Mouse (Mus musculus): ENCODE measurements around the gene Fbn1. TPM values are rescaled to one million over a fixed set of nuclear protein-coding genes. Genes with fewer than 3 reads are reported as not detected.
"Not testable (repeated sequence)": the region's sequence is repeated elsewhere in the genome, so short reads cannot be mapped to it uniquely, and the experiment has no call there.

Gene Fbn1
- total RNA-seq, 2 experiments from 2014 or later, result 0.18 to 0.37 TPM

DNA sequence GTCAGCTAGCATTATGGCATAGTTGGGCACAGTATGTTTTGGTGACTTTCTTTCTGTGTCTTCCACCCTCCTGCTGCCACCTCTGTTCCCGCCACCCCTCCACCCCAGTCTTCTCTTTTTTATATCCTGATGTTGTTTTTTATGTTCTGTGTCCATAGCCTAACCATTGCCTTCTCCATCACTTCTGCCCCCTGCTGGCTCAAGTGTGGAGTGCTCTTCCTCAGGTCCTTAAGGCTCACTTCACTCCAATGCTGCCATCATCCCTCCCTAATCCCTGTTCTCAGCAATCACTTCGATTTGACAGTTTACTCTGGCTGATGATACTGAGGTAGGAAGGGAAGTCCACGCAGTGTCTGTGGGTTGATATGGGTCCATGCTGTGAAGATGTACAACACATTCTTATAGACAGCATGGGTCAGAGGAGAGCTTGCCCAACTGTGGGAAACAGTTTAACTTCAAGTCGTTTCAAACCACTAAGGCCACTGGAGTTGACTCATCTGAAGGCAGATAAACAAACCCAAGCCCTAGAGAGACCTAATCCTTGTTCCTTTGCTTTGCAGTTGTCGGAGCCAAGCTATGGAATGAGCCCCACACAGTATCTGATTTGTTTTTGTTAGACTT is 203.9 kb downstream of the Fbn1 start:
- peak; percentile 56; the same call in 1 of the 2 replicates for ATAC-seq (ENCODE audit: poor library complexity, severe bottlenecking)

DNA sequence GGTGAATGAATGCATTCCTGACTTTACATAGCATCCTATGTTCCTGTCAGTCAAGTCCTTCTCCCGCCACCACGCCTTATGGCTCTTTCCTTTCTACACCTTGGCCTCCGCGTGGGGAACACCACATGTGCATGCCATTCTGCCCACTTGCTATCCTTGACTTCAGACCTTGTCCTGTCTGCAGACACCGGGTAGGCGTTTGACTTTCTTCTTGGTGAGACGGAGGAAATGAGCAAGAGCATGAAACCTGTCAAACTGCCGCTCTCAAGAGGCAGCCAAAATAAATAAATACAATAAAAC is 205.2 kb downstream of the Fbn1 start:
- no peak for ATAC-seq (ENCODE audit: poor library complexity, severe bottlenecking)

DNA sequence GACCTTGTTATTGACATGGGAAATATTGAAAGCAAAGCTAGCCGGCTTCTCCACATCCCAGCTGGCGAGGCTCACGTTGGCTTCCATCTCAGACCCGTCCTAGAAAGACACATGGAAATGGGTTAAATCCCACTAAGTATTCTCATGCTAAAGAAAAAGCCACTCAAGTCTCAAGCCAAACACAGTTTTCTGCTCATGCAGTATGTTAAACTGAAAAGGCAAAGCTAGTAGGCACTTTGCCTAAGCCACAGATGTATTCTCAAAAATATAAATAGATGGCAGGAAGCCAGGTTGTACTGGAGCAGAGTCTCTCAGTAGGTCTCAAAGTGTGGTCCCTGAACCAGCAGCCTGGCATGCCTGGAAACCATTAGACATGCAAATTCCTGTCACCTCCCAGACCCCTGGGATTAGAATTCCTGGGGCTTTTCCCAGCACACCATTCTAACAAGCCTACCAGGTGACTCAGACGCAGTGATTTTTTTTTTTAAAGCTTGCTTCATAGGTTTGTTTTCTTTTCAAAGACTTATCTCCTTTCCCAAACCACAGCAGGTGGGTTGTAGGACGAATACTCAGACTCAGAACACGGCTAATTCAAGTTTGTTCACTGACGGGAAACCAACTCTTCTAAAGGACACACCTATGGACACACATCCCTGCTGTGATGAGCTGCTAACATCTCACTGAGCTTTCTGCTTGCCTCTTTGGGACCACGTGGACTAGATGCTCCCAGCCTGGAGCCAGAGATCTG is 205.7 kb downstream of the Fbn1 start:
- ATAC-seq (ENCODE audit: poor library complexity, severe bottlenecking), result no peak

- ATAC-seq (ENCODE audit: poor library complexity, severe bottlenecking), result no peak
These were observed 209.0 kb downstream of the Fbn1 start for GRCm38 (mm10) chr2:125298841-125299240.

DNA sequence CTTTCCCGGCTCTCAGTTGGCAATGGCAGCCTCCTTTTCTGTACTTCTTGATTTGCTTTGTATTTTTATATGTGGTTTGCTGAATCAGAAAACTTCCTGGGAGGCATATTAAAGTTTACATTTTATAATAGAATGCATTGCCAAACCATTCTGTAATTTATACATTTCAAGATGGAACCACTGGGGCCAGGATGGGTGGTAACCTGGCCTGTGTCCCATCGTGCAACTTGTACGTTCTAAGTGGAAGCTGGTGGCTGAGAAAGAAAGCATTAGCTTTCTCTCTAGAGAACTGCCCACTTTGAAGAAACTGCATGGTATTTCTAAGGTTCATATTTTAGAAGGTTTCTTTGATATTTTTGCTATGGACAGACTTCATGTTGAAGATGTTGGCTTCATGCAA is 212.3 kb downstream of the Fbn1 start:
- no peak for ATAC-seq (ENCODE audit: poor library complexity, severe bottlenecking)

DNA sequence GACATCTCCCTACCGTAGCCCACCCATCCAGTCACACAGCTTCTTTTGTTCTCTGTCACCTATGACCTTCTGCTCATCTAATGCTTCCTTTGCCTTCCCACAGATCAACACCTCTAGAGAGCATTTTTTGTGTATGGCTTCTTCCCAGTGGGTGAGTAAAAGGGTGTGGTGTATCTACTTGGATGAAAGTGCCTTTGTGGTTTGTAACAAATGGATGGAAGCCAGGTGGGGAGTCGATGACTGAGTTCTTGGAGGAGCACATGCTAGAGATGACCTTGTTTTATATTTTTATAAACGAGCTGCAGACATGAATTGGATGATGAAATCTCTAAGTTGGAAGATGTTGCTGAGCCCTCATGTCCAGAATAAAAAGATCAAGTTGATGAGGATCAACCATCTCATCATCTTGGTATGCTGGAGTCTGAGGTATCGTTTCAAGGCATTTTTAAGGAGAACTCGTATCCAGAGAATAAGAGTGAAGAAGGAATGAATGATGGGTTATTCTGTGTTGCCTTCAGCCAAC is 213.8 kb downstream of the Fbn1 start:
- no peak for ATAC-seq (ENCODE audit: poor library complexity, severe bottlenecking)

GRCm38 (mm10) chr2:125292616-125293015 is 215.2 kb downstream of the Fbn1 start:
- ATAC-seq (ENCODE audit: poor library complexity, severe bottlenecking), result no peak

DNA sequence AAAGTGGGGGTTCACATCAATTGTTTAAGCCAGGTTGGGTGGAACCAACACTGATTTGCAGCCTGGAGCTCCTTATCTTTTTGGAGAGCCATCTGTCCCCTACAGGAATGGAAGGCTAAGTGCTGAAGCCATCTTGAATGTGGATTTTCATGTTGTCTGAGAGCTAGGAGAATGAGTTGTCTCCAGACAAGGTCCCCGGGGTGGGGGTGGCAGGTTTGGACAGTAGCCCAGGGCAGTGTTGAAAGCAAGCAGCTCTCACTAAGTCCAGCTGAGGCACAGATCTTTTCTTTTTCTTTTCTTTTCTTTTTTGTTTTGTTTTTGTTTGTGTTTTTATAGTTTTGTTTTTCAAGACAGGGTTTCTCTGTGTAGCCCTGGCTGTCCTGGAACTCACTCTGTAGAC is 216.7 kb downstream of the Fbn1 start:
- no peak for ATAC-seq (ENCODE audit: poor library complexity, severe bottlenecking)

DNA sequence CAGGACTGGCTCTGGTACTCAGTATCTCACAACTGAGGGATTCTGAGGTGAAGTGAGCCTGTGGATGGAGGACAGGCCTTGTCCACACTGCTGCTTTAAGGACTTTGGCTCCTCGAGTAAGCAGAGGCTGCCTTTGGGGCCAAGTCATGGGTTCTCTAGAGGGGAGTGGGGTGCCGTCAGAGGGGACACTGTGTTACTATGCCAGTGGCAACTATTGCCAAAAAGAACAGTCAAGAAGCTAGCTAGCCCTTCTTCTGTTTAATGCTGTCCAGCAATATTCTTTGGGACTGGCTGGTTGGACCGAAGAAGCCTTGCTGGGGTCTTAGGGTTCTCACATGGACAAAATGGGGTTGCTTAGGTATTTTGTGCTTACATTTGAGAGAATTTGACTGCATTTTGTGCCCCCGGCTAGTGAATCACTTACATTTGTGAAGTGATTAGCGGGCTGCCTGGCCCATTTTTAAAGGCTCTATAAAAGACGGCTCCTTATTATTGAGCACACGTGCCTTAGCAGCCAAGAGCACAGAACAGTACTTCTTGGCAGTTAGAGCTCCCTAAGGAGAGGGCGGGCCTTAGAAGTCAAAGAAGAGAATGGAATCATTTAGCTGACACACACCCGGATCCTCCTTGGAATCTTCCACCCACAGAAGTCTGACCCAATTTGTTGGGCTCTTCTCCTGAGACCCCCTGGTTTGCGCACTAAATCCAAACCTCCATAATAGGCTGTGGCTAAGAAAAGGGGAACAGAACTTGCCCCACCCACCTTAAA is 217.4 kb downstream of the Fbn1 start:
- no peak for ATAC-seq (ENCODE audit: poor library complexity, severe bottlenecking)

DNA sequence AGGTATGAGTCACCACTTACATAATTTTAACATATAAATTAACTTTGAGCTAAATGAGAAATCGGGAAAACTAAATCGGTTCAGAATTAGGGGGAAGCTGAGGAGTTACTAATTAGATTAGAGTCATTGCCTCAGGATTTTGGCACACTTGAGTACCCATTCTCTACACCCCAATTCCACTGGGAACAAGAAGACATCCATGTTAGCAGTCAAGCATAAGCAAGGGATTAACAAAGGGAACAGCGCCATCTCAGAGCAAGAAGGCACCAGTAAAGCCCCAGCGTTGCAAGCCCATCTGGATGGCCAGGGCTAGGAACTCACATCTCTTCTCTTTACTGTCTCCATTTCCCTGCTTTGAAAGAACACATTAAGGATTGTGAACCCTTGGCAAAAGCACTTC is 222.0 kb downstream of the Fbn1 start:
- no peak for ATAC-seq (ENCODE audit: poor library complexity, severe bottlenecking)

DNA sequence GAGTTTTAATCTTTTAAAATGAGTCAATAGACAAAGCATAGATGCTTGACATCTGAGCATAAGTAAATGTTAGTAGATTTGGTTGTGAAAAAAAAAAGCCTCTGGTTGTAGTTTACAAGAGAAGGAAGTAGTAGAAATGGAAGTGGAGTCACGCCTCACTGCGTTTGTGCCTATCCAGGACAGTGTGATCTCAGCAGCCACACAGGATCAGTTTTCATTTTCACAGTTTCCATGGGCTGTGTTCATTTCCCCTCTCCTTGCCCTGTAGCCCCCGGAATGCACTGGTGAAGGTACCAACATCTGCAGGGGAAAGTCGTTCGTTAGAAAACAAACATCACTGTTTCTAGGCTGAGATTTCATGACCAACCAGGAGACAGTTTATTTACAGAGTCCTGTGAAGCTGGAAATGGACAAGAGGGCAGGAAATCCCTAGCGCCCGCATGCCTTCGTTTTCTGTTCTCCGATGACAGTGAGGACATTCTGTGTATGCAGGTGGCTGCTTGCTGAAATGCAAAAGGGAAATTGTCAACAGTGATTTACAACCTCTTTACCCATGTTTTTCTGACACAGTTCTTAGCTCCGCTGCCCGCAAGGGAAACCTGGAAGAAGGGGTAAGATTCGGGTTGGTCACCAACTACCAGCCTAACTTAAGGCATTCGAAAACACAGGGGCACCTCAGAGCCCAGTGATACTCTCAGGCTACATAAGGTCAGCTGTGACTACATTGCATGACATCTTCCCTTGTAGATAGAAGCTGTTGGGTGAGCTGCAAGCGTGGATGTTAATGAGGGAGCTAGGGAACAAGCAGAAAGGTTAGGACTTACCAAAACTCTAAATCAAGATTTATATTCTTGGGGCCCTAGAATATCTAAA is 225.2 kb downstream of the Fbn1 start:
- ATAC-seq (ENCODE audit: poor library complexity, severe bottlenecking), result peak; percentile 47

GRCm38 (mm10) chr2:125279995-125280394 is 227.8 kb downstream of the Fbn1 start:
- ATAC-seq (ENCODE audit: poor library complexity, severe bottlenecking), result not testable (repeated sequence)

DNA sequence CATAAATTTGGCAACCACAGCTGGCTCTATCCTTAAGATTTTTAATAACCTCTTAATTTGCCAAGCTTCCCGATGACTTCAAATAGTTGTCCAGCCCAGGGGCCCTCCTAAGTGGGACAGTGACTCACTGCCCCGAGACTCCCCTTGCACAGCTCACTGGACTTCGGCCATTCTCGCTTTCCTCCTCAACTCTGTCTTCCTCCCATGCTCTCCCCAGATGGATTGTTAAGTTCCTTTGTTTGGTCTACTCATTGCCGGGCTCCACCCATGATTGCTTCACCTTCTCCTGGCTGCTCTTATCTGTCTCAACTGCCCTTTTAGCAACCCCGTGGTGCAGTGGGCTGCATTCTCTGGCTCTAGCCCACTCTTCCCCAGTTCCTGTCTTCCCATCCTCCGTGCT is 229.3 kb downstream of the Fbn1 start:
- peak; percentile 71 for ATAC-seq (ENCODE audit: poor library complexity, severe bottlenecking)

DNA sequence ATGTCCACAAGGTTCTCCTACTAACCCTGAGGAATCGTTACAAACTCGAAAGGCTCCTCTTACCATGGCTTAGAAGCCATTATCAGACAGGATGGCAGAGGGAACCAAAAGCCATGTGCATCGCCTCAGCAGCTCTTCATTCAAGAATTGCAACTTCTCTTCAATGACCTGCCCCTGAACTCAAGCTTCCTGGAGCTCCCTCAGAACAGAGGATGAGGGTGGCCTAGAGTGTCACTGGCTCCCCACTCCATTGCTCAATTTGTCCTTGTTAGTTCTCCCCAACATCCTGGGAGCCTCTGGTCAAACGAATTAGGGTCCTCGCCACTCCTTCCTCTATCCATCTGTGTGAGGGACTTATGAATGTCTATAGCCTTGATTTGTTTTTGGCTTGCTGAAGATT is 231.1 kb downstream of the Fbn1 start:
- ATAC-seq (ENCODE audit: poor library complexity, severe bottlenecking), result no peak

GRCm38 (mm10) chr2:125275617-125276016 is 232.2 kb downstream of the Fbn1 start:
- no peak for ATAC-seq (ENCODE audit: poor library complexity, severe bottlenecking)

GRCm38 (mm10) chr2:125268876-125269275 is 238.9 kb downstream of the Fbn1 start:
- no peak for ATAC-seq (ENCODE audit: poor library complexity, severe bottlenecking)

- no peak for ATAC-seq (ENCODE audit: poor library complexity, severe bottlenecking)
These were observed 244.0 kb downstream of the Fbn1 start for GRCm38 (mm10) chr2:125263753-125264152.

- ATAC-seq (ENCODE audit: poor library complexity, severe bottlenecking), result no peak
These were observed 244.7 kb downstream of the Fbn1 start for GRCm38 (mm10) chr2:125263056-125263455.

- no peak for ATAC-seq (ENCODE audit: poor library complexity, severe bottlenecking)
These were observed 247.5 kb downstream of the Fbn1 start for GRCm38 (mm10) chr2:125260326-125260725.

- ATAC-seq (ENCODE audit: poor library complexity, severe bottlenecking), result peak; percentile 77
These were observed 248.3 kb downstream of the Fbn1 start for GRCm38 (mm10) chr2:125259230-125260120.

Data from megakaryocyte, adult 5-6 weeks (primary cell).